Mouse (Mus musculus) kidney, embryonic 15.5 days (tissue): ENCODE measurements around the gene Zbtb25. TPM values are rescaled to one million over a fixed set of nuclear protein-coding genes. Genes with fewer than 3 reads are reported as not detected.

Experiments used
- ATAC-seq: fragments of 200-750 bp; cut with Nextera tagmentation; replicated peaks from 2 replicates; pipeline ENCODE4 v1.8.0; 2017; ENCODE audit warnings: moderate TSS enrichment; ENCODE audit not compliant: low FRiP score
- H3K27ac ChIP-seq: fragments of 300-500 bp; sonication (generic); 2 replicates; pipeline ENCODE4 v1.5.1; 2015; ENCODE audit warnings: mild to moderate bottlenecking, inconsistent platforms
- H3K27me3 ChIP-seq: fragments of 300-500 bp; sonication (generic); 2 replicates; pipeline ENCODE4 v1.6.1; 2015; ENCODE audit warnings: inconsistent platforms
- H3K36me3 ChIP-seq: fragments of 300-500 bp; sonication (generic); 2 replicates; pipeline ENCODE4 v1.6.1; 2015; ENCODE audit warnings: inconsistent platforms
- H3K4me1 ChIP-seq: fragments of 300-500 bp; sonication (generic); 2 replicates; pipeline ENCODE4 v1.6.1; 2015; ENCODE audit warnings: inconsistent platforms
- H3K4me2 ChIP-seq: fragments of 300-500 bp; sonication (generic); 2 replicates; pipeline ENCODE4 v1.6.1; 2015; ENCODE audit warnings: moderate library complexity, mild to moderate bottlenecking, inconsistent platforms
- H3K4me3 ChIP-seq: fragments of 300-500 bp; sonication (generic); replicated peaks from 2 replicates; pipeline ENCODE4 v1.5.1; 2015; ENCODE audit warnings: mild to moderate bottlenecking, inconsistent platforms
- H3K9ac ChIP-seq: fragments of 300-500 bp; sonication (generic); 2 replicates; pipeline ENCODE4 v1.6.1; 2015; ENCODE audit warnings: mild to moderate bottlenecking, inconsistent platforms
- H3K9me3 ChIP-seq: fragments of 300-500 bp; sonication (generic); replicated peaks from 2 replicates; pipeline ENCODE4 v1.6.1; 2016; ENCODE audit warnings: inconsistent platforms
- WGBS: fragments of 180-500 bp; shearing (Covaris S2); methylation state at CpG from one replicate; pipeline ENCODE4 v1.1.7; 2015; ENCODE audit warnings: mixed read lengths; 5-methylcytosine and 5-hydroxymethylcytosine counted together
- polyA plus RNA-seq: library from polyadenylated mRNA; unstranded; fragments of >200 nt; fragmentation: Nextera tagmentation; extraction: Ambion mirVana; gene quantifications from 2 replicates; pipeline ENCODE4 v1.2.1, GENCODE M21; 2015

Gene Zbtb25
- polyA plus RNA-seq, 1 experiment from 2014 or later = 14.9 TPM

DNA sequence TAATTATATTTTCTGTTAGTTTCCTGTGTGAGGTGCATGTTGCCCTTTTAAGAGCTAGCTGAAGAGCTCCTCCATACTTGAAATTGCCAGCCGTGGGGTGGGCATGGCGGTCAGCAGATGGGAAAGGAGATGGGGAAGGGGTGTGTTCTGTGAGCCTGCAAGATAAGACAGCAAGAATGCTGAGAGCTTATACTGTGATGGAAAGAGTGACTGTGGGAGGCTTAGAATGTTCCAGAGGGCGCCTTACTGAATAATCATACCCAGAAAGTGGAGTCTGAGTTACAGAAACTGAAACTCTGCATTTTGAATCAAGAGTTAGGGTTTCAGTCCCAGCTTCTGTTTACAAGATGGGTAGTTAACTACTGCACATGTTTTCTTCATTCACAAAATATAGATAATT, 6.1 kb upstream of the Zbtb25 start:
- no peaks in the 10 kb centered on the region for H3K36me3 ChIP-seq
- H3K9ac ChIP-seq = no peak overlapping the region
- H3K4me1 ChIP-seq = peaks cover 21% of the 10 kb centered on the region
- H3K4me2 ChIP-seq = no peak overlapping the region
- no peaks in the 10 kb centered on the region for H3K9me3 ChIP-seq
- H3K4me3 ChIP-seq = no peak overlapping the region
- no peaks in the 10 kb centered on the region for H3K27me3 ChIP-seq
- H3K27ac ChIP-seq = no peak overlapping the region
- WGBS = 85% methylated on average over 3 of the region's 3 CpGs
- no peak for ATAC-seq

DNA sequence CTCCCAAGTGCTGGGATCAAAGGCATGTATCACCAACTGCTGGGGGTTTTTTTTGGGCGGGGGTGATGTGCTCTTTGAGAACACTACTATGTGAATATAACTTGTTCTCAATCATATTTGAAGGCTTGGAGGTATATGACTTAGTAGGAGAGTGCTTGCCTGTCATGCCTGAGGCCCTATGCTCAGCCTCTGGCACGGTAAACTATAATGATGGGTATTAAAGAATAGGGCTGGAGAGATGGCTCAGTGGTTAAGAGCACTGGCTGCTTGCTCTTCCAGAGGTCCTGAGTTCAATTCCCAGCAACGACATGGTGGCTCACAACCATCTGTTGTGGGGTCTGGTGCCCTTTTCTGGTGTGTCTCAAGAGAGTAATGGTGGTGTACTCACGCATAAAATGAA, 5.5 kb upstream of the Zbtb25 start:
- H3K4me1 ChIP-seq = peaks cover 21% of the 10 kb centered on the region
- 84% methylated on average over 4 of the region's 4 CpGs for WGBS
- no peaks in the 10 kb centered on the region for H3K36me3 ChIP-seq
- ATAC-seq = no peak
- no peak overlapping the region for H3K27ac ChIP-seq
- H3K4me3 ChIP-seq = no peak overlapping the region
- no peak overlapping the region for H3K4me2 ChIP-seq
- H3K27me3 ChIP-seq = no peaks in the 10 kb centered on the region
- no peak overlapping the region for H3K9ac ChIP-seq
- H3K9me3 ChIP-seq = no peaks in the 10 kb centered on the region

DNA sequence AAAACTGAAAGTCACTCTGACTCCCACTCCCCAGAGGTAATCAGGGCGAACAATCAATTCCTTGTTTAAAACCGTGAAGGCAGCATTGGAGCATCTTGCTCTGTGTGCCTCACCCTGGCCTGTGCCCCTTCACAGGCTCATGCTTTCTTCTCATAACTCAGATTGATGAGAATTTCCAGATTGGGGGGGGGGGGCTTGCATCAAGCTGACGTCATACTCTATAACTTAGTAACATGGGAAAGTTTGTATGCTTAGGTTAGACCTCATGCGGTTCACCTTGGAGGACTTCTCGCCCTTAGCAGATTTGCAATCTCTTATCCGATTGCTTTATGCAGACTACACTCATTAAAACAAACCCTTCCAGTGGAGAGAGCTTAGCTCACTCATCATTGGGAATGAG, 4.6 kb upstream of the Zbtb25 start:
- no peak for ATAC-seq
- H3K27ac ChIP-seq = no peak overlapping the region
- no peak overlapping the region for H3K4me2 ChIP-seq
- H3K4me1 ChIP-seq = peaks cover 21% of the 10 kb centered on the region
- 64% methylated on average over 6 of the region's 6 CpGs for WGBS
- no peak overlapping the region for H3K9ac ChIP-seq
- H3K36me3 ChIP-seq = no peaks in the 10 kb centered on the region
- no peaks in the 10 kb centered on the region for H3K9me3 ChIP-seq
- H3K4me3 ChIP-seq = no peak overlapping the region
- no peaks in the 10 kb centered on the region for H3K27me3 ChIP-seq

DNA sequence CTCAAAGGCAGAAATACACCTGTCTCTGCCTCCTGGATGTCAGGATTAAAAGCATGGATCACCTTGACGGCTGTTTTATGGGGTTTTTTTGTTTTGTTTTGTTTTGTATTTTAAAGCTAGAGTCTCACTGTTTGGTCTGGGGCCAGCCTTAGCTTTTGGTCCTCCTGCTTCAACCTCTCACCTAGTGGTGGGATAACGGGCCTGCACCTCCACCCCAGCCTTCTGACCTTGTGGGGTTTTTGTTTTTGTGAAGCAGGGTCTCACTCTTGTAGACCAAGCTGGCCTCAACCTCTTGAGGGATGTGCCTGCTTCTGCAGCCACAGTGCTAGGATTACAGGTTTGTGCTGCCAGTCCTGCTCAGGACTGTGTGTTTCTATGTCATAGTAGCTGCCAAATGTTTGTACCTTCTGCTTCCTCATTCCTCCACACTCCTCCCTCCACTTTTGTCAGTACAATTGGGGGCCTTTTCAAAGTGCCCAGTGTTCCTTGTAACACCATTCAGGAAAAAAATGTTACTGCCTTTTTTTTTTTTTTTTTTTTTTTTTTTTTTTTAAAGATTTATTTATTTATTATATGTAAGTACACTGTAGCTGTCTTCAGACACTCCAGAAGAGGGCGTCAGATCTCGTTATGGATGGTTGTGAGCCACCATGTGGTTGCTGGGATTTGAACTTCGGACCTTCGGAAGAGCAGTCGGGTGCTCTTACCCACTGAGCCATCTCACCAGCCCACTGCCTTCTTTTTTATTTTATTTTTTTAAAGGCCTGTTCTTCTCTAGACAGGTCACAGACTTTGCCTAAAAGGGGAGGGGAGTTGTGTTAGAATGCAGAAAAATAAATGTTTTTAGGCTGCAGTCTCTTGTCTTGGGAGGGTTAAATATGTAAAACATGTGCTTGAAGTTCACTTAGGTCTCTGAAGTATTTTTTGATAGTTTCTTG, 3.7 kb upstream of the Zbtb25 start:
- Histone ChIP-seq H3K36me3 (no peaks in the 10 kb centered on the region), H3K27me3 (no peaks in the 10 kb centered on the region), H3K4me3 (0 out of 2 replicates have a peak overlapping the region, but pooled peaks have one; percentile 97), H3K27ac (no peak overlapping the region), H3K9me3 (no peaks in the 10 kb centered on the region), H3K4me1 (peaks cover 28% of the 10 kb centered on the region), H3K4me2 (peak overlapping the region; percentile 91), H3K9ac (no peak overlapping the region)
- 69% methylated on average over 7 of the region's 7 CpGs for WGBS
- ATAC-seq = no peak

DNA sequence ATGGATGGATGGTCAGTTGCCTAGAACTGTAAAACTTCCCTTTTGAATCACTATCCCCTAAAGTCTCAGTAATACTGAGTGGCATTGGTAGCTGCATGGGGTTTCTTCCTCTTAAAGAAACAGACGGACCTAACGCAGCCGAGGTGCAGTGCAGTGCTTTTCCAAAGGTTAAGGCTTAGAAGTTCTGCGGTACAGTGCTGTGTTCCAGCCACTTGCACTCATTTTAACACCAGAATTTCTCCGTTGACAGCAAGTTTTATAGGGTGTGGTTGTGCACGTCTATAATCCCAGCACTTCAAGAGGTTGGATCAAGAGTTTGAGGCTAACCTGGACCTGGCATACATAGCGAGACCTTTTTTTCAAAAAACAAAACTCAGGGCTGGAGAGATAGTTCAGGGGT, 2.6 kb upstream of the Zbtb25 start:
- H3K4me1 ChIP-seq = peaks cover 39% of the 10 kb centered on the region
- H3K4me3 ChIP-seq = peak overlapping the region; percentile 97
- H3K4me2 ChIP-seq = peak overlapping the region; percentile 91
- H3K27me3 ChIP-seq = no peaks in the 10 kb centered on the region
- H3K36me3 ChIP-seq = no peaks in the 10 kb centered on the region
- no peak overlapping the region for H3K27ac ChIP-seq
- H3K9ac ChIP-seq = peak overlapping the region; percentile 97
- 33% methylated on average over 7 of the region's 7 CpGs for WGBS
- no peak for ATAC-seq
- no peaks in the 10 kb centered on the region for H3K9me3 ChIP-seq

DNA sequence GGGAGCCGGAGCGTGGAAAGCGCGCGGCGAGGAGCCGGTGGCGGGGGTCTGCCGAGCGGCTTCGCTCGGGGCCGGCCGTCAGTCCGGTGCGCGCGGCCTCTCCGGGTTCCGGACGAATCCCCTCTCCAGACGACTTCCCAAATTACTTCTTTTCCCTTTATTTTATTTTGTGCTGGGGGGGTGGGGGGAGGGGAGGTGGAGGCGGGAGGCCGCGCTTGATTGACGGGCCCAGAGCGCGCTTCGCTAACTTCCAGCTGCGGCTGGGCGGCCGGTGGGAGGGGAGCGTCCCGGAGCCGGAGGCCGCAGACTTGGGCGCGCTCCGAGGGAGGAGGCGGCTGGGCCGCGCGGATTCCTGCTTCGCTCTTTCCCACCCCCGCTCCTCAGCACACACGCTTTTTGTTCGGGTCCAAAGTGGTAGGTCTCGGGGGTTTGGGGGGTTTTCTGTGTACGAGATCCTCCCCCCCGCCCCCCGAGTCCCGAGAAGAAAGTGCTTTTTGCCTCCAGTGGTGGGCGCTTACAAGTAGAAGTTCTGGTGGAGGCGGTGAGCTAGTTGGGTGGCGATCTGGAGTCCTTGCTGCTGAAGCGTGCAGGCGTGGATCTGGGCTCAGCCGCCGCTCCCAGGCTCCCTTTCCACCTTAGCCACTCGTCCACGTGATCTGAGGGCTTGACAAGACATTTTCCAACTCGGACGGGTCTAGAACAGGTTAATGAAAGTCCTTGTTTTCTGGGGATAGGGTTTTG, 1.6 kb upstream of the Zbtb25 start:
- peak; percentile 75 for ATAC-seq
- no peaks in the 10 kb centered on the region for H3K36me3 ChIP-seq
- WGBS = under 1% methylated on average over 60 of the region's 63 CpGs

DNA sequence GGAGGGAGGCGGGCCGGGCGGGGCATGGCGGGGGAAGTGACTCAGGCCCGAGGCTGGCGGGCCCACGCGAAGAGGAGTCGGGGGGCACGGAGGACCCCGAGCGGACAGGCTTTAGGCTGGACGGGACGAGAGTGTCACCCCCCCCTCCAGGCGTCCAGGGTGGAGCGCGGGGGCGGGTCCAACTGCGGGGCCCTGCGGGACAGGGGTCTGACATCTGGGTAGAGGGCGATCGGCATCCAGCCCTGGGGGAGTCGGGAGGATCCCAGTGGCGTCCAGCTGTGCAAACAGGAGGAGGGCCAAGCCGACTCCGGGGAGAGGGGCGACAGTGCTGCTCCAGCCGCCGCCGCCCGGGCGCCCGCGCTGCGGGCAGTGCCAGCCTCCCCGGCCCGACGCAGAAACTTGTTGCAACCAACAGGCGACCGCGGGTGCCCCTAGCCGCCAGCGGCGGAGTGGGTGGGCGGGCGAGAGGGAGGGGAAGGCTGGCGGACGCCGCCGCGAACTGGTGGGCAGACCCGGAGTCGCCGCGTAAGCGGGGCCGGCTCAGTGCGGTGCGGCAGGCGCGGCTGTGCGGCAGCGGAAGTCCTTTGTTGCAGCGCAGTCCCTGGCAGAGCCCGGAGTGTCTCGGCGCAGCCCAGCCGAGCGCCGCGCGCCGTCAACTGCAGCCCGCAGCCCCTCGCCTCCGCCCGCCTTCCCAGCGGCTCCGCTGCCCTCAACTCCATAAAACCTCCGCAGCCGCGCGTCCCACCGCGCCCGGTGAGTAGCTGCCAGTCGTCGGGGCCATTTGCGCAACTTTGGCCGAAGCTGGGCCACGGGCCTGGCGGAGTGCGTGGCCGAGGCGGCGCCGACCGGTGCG, 802 bp upstream of the Zbtb25 start, which contains the start of gene Zbtb1:
Gene Zbtb1 (plus strand): TSS at position 289 of the 853 bp plus-strand sequence.
- H3K4me1 ChIP-seq = peaks cover 51% of the 10 kb centered on the region
- WGBS = under 1% methylated on average over 92 of the region's 99 CpGs
- no peaks in the 10 kb centered on the region for H3K27me3 ChIP-seq
- H3K4me2 ChIP-seq = peak within 1 kb of the TSS; percentile 91
- no peaks in the 10 kb centered on the region for H3K9me3 ChIP-seq
- no peaks in the 10 kb centered on the region for H3K36me3 ChIP-seq
- H3K27ac ChIP-seq = peak within 1 kb of the TSS; percentile 100
- H3K9ac ChIP-seq = peak within 1 kb of the TSS; percentile 97
- H3K4me3 ChIP-seq = peak within 1 kb of the TSS; percentile 97
- ATAC-seq = peak; percentile 73

More for the DNA sequence above, 1.6 kb upstream of the Zbtb25 start:
- H3K4me2 ChIP-seq = peak overlapping the region; percentile 91
- no peaks in the 10 kb centered on the region for H3K9me3 ChIP-seq
- peak overlapping the region; percentile 100 for H3K27ac ChIP-seq
- H3K4me1 ChIP-seq = peaks cover 49% of the 10 kb centered on the region
- H3K4me3 ChIP-seq = peak overlapping the region; percentile 97
- peak overlapping the region; percentile 97 for H3K9ac ChIP-seq
- H3K27me3 ChIP-seq = no peaks in the 10 kb centered on the region

DNA sequence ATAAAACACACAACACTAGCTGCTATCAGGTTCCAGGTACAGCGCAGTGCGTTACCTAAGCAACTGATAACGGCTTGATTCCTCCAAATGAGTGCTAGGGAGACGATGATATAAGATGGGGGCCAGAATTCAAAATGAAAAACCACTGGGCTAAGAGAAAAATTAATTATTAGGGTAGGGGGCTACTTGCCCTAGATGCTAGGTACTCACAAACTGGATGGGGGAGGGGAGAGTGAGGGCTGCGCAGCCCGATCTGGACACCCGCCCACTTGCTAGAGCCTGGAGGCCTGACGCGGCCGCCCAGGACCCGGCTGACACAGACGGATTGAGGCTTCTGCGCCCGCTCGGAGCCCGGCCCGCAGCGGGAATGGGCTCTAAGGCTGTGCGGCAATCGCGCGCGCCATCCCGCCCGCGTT, 604 bp downstream of the Zbtb25 start:
- no peaks in the 10 kb centered on the region for H3K36me3 ChIP-seq
- peak overlapping the region; percentile 100 for H3K27ac ChIP-seq
- H3K27me3 ChIP-seq = no peaks in the 10 kb centered on the region
- ATAC-seq = peak; percentile 44
- no peaks in the 10 kb centered on the region for H3K9me3 ChIP-seq
- peak overlapping the region; percentile 91 for H3K4me2 ChIP-seq
- H3K4me3 ChIP-seq = peak overlapping the region; percentile 97
- WGBS = under 1% methylated on average over 25 of the region's 26 CpGs
- peak overlapping the region; percentile 97 for H3K9ac ChIP-seq
- peaks cover 47% of the 10 kb centered on the region for H3K4me1 ChIP-seq

DNA sequence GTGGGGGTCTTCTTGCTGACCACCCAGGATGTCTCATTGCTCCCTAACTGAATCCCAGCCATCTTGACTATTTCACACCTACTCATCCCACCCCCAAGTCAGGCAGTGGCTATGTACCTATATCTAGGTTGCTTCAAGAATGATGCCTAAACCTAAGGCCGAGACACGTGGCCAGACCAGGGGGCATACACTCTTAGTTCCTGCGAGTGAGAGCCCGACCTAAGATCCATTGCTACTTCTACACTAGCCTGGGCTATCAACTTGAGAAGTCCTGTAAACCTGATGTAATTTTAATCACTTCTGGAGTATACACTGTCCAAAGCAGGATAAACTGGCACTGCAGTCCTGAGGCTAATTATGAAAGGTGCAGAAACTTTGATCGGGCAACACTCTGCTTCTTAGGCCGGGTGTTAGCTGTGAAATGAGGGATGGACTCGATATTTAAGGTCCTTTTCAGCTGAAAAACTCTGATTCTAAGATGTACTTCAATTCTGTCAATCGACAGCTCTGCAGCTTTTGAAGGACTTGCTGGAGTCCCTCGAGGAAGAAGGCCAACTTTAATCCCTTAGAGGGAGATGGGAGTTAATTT, 1.1 kb downstream of the Zbtb25 start:
- H3K9ac ChIP-seq = peak overlapping the region; percentile 97; the same call in 1 of the 2 replicates
- H3K4me3 ChIP-seq = peak overlapping the region; percentile 97
- H3K27me3 ChIP-seq = no peaks in the 10 kb centered on the region
- no peaks in the 10 kb centered on the region for H3K36me3 ChIP-seq
- ATAC-seq = no peak
- no peaks in the 10 kb centered on the region for H3K9me3 ChIP-seq
- WGBS = 5% methylated on average over 9 of the region's 9 CpGs
- H3K27ac ChIP-seq = peak overlapping the region; percentile 100
- H3K4me1 ChIP-seq = peaks cover 47% of the 10 kb centered on the region
- H3K4me2 ChIP-seq = peak overlapping the region; percentile 91

DNA sequence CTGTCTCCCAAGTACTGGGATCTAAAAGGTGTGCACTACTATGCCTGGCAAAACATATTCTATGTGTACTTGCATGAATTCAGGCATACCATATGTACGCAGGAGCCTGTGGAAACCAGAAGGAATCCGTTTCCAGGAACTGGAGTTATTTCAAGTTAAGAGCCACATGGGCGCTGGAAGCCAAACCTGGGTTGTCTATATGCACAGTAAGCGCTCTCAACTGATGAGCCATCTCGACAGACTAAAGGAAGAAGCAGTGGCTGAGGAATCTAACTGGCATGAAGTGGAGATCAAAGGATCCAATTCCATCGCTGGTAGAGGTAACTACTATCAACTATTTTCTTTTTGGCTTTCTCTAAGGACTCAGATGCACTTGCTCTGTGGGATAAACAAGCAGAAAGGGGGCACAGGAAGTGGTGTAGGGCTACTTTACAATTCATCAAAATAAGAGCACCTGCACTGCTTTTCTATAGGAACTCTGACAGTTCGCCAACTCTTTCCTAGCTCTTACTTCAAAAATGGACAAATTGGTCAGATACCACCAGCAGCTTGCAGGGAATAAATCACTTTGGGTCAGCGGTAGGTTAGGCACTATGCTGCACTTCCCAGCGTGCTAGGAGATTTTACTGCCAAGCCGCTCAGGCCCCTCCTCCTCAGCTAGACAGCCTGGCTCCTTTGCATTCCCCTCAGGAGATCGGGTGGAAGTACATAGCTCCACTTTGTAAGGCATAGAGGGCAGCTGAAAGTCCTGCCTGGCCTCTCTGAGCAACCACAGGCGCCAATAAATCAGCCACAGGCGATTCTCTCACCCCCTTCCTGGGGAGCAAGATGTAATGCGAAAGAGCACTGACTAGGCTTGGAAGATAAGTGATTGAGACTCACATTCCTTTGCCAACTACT, 2.1 kb downstream of the Zbtb25 start:
- Histone ChIP-seq H3K36me3 (no peaks in the 10 kb centered on the region), H3K9ac (peak overlapping the region; percentile 15; the same call in 1 of the 2 replicates), H3K4me1 (peaks cover 39% of the 10 kb centered on the region), H3K27ac (peak overlapping the region; percentile 100), H3K4me2 (peak overlapping the region; percentile 91), H3K9me3 (no peaks in the 10 kb centered on the region), H3K27me3 (no peaks in the 10 kb centered on the region), H3K4me3 (peak overlapping the region; percentile 97)
- 11% methylated on average over 14 of the region's 14 CpGs for WGBS
- no peak; the same call in 1 of the 2 replicates for ATAC-seq
